In genomic region chr13:10696181-10696977, GRCm38 (mm10) we compare ENCODE assay signal across 12 mouse cellular contexts.
A peak's percentile ranks its signal among the peaks of the same experiment; 100 is the strongest.
DNase-seq lines count a peak whose midpoint lies in the region; ATAC-seq and TF ChIP-seq lines count a peak whose summit lies in the region.
"Had no signal": no experiment of that assay in that cellular context is flagged by ENCODE, and none has a peak within 500 bp of the region (broad histone marks: within the 10 kb centered on the region; RNA-seq: fewer than 3 reads in every experiment).

No protein-coding gene starts in this region.

- ATAC-seq in hindbrain, embryonic 14.5 days (ENCODE audit: low FRiP score): no peak

- H3K27me3 ChIP-seq in hindbrain, embryonic 14.5 days (ENCODE audit: control insufficient read depth, insufficient read depth, low read length): no peaks in the 10 kb centered on the region
- no peaks in the 10 kb centered on the region for H3K27me3 ChIP-seq in cerebellum, adult 2 months (ENCODE audit: control insufficient read depth, insufficient read depth, low read length)
- H3K27me3 ChIP-seq: liver, embryonic 13.5 days had no signal

- no peaks in the 10 kb centered on the region for H3K9me3 ChIP-seq in hindbrain, embryonic 14.5 days (ENCODE audit: control insufficient read depth, low read length)
- H3K9me3 ChIP-seq: liver, embryonic 13.5 days had no signal

- H3K9ac ChIP-seq in hindbrain, embryonic 14.5 days: no peak overlapping the region
- H3K9ac ChIP-seq: liver, embryonic 13.5 days had no signal

- H3K4me1 ChIP-seq in lung, adult 2 months (ENCODE audit: control insufficient read depth, insufficient read depth, low read length): no peaks in the 10 kb centered on the region
- no peaks in the 10 kb centered on the region for H3K4me1 ChIP-seq in hindbrain, embryonic 14.5 days (replicated peaks; ENCODE audit: control insufficient read depth, insufficient read depth, low read length)
- H3K4me1 ChIP-seq in cerebellum, adult 2 months (ENCODE audit: control insufficient read depth, insufficient read depth, low read length): no peaks in the 10 kb centered on the region
- H3K4me1 ChIP-seq: liver, embryonic 13.5 days had no signal

- H3K4me2 ChIP-seq in hindbrain, embryonic 14.5 days (replicated peaks): no peak overlapping the region
- H3K4me2 ChIP-seq: liver, embryonic 13.5 days had no signal

- no peak for TF ChIP-seq POLR2A in lung, adult 2 months (IDR thresholded peaks at IDR 0.05; ENCODE audit: borderline replicate concordance, extremely low read depth, low read depth, low read length)
- TF ChIP-seq POLR2A in cerebellum, adult 2 months (IDR thresholded peaks at IDR 0.05; ENCODE audit: borderline replicate concordance, insufficient read depth, low read length): no peak

- no peak overlapping the region for H3K4me3 ChIP-seq in lung, adult 2 months (replicated peaks; ENCODE audit: extremely low read depth, low read depth, low read length)
- no peak overlapping the region for H3K4me3 ChIP-seq in hindbrain, embryonic 14.5 days (replicated peaks; ENCODE audit: low read length)
- H3K4me3 ChIP-seq in cerebellum, adult 2 months (replicated peaks; ENCODE audit: insufficient read depth, low read depth, low read length): no peak overlapping the region
- H3K4me3 ChIP-seq: liver, embryonic 13.5 days; myocyte had no signal

- peak; percentile 2 to 3 for DNase-seq in thymus, adult 18-20 months
- no peak for DNase-seq in thymus, postnatal 10 days (ENCODE audit: low spot score in 2 of 2)
- peak; percentile 82 for DNase-seq in heart, adult 8-10 months (ENCODE audit: low spot score)
- DNase-seq in lung, adult 2 months: peak; percentile 12
- peak; percentile 26 for DNase-seq in testis, postnatal 14 days (ENCODE audit: low spot score)
- DNase-seq in hindbrain, embryonic 14.5 days (ENCODE audit: low spot score): no peak
- no peak for DNase-seq in right cerebral cortex, postnatal 4 days
- DNase-seq in cerebellum, adult 2 months: no peak
- DNase-seq: liver, embryonic 13.5 days; spleen, adult 18-20 months; thymus, postnatal 4 days had no signal

- no peak overlapping the region for H3K27ac ChIP-seq in hindbrain, embryonic 14.5 days
- no peak overlapping the region for H3K27ac ChIP-seq in cerebellum, adult 2 months (ENCODE audit: insufficient read depth, low read length)
- H3K27ac ChIP-seq: liver, embryonic 13.5 days had no signal

- 31% methylated on average over 1 of the region's 1 CpGs for WGBS in lung, adult 2 months
- 89% methylated on average over 1 of the region's 1 CpGs for WGBS in hindbrain, embryonic 14.5 days
- 58% methylated on average over 1 of the region's 1 CpGs for WGBS in cerebellum, adult 2 months

- H3K36me3 ChIP-seq in hindbrain, embryonic 14.5 days (replicated peaks; ENCODE audit: control insufficient read depth, insufficient read depth): no peaks in the 10 kb centered on the region
- H3K36me3 ChIP-seq: liver, embryonic 13.5 days had no signal

- TF ChIP-seq CTCF in lung, adult 2 months (IDR thresholded peaks at IDR 0.05; ENCODE audit: insufficient read depth, low read length): no peak
- TF ChIP-seq CTCF in cerebellum, adult 2 months (IDR thresholded peaks at IDR 0.05; ENCODE audit: borderline replicate concordance, insufficient read depth, low read depth, low read length): no peak

Comparison
In these comparisons a context has a peak if more than half of its experiments do, and no peak if none do; other contexts are left out.
1. DNase-seq: peak in thymus, adult 18-20 months (2 of 2), heart, adult 8-10 months (single experiment), lung, adult 2 months (single experiment) and testis, postnatal 14 days (single experiment); none in thymus, postnatal 10 days (0 of 2), hindbrain, embryonic 14.5 days (single experiment), right cerebral cortex, postnatal 4 days (single experiment) and cerebellum, adult 2 months (0 of 2).